Mouse (Mus musculus) bone marrow macrophage, adult 2 months (primary cell): ENCODE results near the gene Trp53tg5. TPM values are rescaled to one million over a fixed set of nuclear protein-coding genes. Genes with fewer than 3 reads are reported as not detected.

Experiments
- H3K27ac ChIP-seq: 2 replicates; pipeline ENCODE4 v1.5.1; 2012; ENCODE audit warnings: low read depth, low read length; ENCODE audit not compliant: insufficient read depth
- H3K4me1 ChIP-seq: 2 replicates; pipeline ENCODE4 v1.6.1; 2012; ENCODE audit warnings: low read length; ENCODE audit not compliant: control insufficient read depth, insufficient read depth
- H3K4me3 ChIP-seq: 2 replicates; pipeline ENCODE4 v1.5.1; 2012; ENCODE audit warnings: mild to moderate bottlenecking, low read length, moderate library complexity; ENCODE audit not compliant: insufficient read depth
- CTCF ChIP-seq: IDR thresholded peaks from 2 replicates; pipeline ENCODE4 v1.5.1; 2012; ENCODE audit warnings: low read depth, mild to moderate bottlenecking, low read length, moderate library complexity
- POLR2A ChIP-seq: IDR thresholded peaks from 2 replicates; pipeline ENCODE4 v1.6.1; 2012; ENCODE audit warnings: mild to moderate bottlenecking, low read depth, low read length, borderline replicate concordance
- polyA plus RNA-seq: library from polyadenylated mRNA; stranded (reverse); fragments of >200 nt; gene quantifications from 2 replicates; pipeline ENCODE4 v1.2.4, GENCODE M21; 2012; ENCODE audit not compliant: missing spikeins, insufficient read depth, insufficient read length

Gene Trp53tg5
- polyA plus RNA-seq, 1 experiment: not detected

DNA sequence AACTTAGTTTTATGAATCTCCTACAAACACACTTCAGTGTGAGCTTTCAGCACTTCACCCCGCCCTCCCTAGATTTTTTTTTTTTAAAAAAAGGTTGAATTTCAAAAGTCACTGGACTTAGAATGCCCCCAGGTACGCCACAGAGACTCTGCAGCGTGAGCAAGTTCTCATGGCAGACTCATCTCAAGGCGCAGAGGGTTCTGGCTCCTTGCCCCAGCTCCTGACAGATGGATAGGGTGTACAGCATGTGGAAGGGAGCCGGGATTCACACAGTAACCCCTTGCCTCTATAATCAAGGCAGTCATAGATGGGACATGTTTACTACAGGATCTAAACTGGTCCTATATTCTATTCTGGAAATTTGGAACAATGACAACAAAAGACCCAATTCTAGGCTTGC lies 48.1 kb downstream of the Trp53tg5 start:
- no peaks in the 10 kb centered on the region for H3K4me1 ChIP-seq
- H3K27ac ChIP-seq: no peak overlapping the region
- no peak overlapping the region for H3K4me3 ChIP-seq
- TF ChIP-seq CTCF (no peak), POLR2A (no peak)

DNA sequence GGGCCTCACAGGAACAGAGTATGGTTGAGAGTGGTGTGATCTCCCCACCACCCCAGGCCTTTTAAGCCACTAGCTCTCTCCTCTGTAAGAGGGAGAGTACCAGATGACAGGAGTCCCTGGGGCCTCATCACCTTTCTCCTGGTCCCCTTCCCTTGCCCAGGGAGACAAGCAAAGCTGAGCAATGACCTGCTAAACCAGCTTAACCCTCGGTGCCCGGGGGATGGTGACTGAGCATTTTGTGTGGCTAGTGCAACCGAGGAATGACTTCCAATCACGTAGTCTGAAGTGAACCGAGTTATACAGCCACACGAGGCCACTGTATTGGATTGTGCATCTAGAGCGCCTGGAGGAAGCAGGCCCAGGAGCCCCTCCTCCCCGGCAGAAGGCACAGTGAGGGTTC lies 49.1 kb downstream of the Trp53tg5 start:
- no peaks in the 10 kb centered on the region for H3K4me1 ChIP-seq
- no peak overlapping the region for H3K27ac ChIP-seq
- TF ChIP-seq POLR2A: no peak
- TF ChIP-seq CTCF: no peak
- no peak overlapping the region for H3K4me3 ChIP-seq

DNA sequence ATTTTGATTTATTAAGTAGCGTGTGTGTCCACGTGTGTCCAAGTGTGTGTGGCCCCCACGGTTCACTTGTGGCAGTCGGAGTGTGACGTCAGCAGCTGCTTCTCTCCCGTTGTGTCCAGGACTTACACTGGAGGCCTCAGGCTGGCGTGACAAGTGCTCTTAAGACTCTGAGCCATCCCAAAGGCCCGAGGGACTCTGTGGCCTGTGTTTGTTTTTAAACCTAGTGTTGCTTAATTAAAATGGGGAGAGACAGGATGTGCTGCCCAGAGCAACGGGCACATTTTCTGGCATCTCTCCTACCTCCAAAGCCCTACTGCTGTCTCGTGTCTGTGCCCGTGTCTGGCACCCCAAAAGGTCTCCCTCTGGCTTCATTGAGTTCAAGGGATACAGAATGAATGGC lies 50.1 kb downstream of the Trp53tg5 start:
- TF ChIP-seq CTCF (no peak), POLR2A (no peak)
- no peaks in the 10 kb centered on the region for H3K4me1 ChIP-seq
- no peak overlapping the region for H3K4me3 ChIP-seq
- H3K27ac ChIP-seq: no peak overlapping the region

DNA sequence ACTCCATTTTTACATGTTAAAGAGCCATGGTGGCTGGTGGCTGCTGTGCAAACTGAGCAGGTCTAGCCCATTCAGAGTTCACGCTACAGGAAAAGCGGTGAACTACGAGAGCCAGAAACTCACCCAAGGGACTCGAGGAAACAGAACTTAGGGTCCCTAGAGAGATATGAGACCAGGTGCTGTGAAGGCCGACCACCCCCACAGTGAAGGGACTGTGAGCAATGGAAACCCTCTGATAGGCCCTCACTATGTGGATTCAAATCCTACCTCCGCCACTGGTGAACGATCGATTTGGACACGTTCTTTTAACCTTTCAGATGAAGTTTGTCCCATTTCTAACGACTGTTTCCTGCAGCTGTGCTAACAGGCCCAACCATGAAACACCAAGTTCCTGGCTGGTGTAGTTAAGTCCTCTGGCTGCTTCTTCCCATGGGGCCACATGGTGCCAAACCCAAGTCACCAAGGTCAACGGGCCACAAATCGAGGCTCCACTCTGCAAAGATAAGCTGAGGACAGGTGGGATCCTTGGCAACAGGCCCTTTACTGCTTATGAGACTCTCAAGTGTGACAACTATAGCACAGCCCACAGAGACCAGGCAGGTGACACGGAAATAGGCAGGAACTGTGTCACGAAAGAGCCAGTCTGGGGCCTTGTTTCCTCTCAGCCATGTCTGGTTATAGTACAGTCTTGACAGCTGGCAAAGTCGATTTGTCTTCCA lies 50.7 kb downstream of the Trp53tg5 start:
- Histone ChIP-seq H3K4me1 (peaks cover under 1% of the 10 kb centered on the region; the same call in 1 of the 2 replicates), H3K4me3 (no peak overlapping the region), H3K27ac (no peak overlapping the region)
- TF ChIP-seq CTCF: no peak
- no peak for TF ChIP-seq POLR2A

DNA sequence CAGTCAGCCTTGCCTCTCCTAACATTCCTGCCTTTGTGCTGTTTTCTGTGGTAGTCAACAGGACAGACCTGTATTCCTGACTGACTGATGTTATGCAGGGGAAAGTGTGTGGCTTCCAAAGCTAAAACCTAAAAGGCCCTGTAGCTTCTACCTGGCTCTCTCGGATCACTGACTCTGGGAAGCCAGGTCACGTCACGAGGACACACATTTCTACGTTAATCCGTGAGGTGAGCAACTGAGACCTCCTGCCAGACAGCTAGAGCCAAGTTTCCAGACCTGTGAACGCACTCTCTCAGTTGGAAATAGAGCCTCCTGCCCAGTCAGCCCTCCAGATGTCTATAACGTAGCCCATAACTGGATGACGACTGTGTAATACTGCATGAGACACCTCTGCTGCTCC lies 51.5 kb downstream of the Trp53tg5 start:
- H3K4me1 ChIP-seq: peaks cover 5% of the 10 kb centered on the region
- H3K27ac ChIP-seq: no peak overlapping the region
- no peak for TF ChIP-seq POLR2A

DNA sequence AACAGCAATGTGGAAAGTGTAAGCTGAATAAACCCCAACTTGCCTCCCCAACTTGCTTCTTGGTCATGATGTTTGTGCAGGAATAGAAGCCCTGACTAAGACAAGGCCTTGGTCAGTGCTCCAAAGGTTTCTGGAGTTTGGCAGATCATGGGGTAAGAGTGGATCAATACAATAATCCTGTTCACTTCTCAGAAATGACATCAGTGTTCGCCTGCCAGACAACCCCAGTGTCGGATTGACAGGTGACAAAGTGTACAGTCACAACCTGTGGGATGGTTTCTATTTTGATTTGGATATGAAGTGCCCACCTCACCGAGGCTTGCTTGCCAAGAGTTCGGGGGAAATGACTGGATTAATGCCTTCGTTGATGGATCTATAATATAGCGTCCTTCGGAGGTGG lies 52.2 kb downstream of the Trp53tg5 start:
- TF ChIP-seq POLR2A (no peak), CTCF (no peak)
- Histone ChIP-seq H3K27ac (no peak overlapping the region), H3K4me3 (no peak overlapping the region), H3K4me1 (peaks cover 5% of the 10 kb centered on the region)

More for the DNA sequence above, 51.5 kb downstream of the Trp53tg5 start:
- no peak overlapping the region for H3K4me3 ChIP-seq

Other genes with a start within 250 kb of the Trp53tg5 start
- not detected in 2 replicates for gene Svs2, start 235.3 kb downstream of the Trp53tg5 start, polyA plus RNA-seq
- not detected in 2 replicates for gene Svs3b, start 217.1 kb downstream of the Trp53tg5 start, polyA plus RNA-seq
- gene Svs4, start 195.3 kb downstream of the Trp53tg5 start, polyA plus RNA-seq: not detected in 2 replicates
- gene Svs3a, start 184.5 kb downstream of the Trp53tg5 start, polyA plus RNA-seq: not detected in 2 replicates
- not detected in 2 replicates for gene Svs6, start 157.0 kb downstream of the Trp53tg5 start, polyA plus RNA-seq
- not detected in 2 replicates for gene Svs5, start 141.0 kb downstream of the Trp53tg5 start, polyA plus RNA-seq
- 2.1 and 2.3 TPM in 2 replicates for gene Slpi, start 84.6 kb downstream of the Trp53tg5 start, polyA plus RNA-seq
- gene Rbpjl, start 70.6 kb downstream of the Trp53tg5 start, polyA plus RNA-seq: not detected in 2 replicates
- gene Matn4, start 68.6 kb downstream of the Trp53tg5 start, polyA plus RNA-seq: not detected in 2 replicates
- gene Sdc4, start 29.8 kb downstream of the Trp53tg5 start, polyA plus RNA-seq: 125 and 132 TPM in 2 replicates
- gene Sys1, start 16.8 kb downstream of the Trp53tg5 start, polyA plus RNA-seq: 33.3 and 33.9 TPM in 2 replicates
- not detected in 2 replicates for gene Gm20458, start 12.8 kb downstream of the Trp53tg5 start, polyA plus RNA-seq
- gene Dbndd2, start 12.4 kb upstream of the Trp53tg5 start, polyA plus RNA-seq: 67.6 and 75.8 TPM in 2 replicates
- 58.5 and 80.9 TPM in 2 replicates for gene Pigt, start 23.8 kb upstream of the Trp53tg5 start, polyA plus RNA-seq
- gene Wfdc2, start 88.7 kb upstream of the Trp53tg5 start, polyA plus RNA-seq: not detected in 2 replicates
- gene Spint3, start 99.7 kb upstream of the Trp53tg5 start, polyA plus RNA-seq: not detected in 2 replicates
- gene Wfdc6a, start 111.7 kb upstream of the Trp53tg5 start, polyA plus RNA-seq: not detected in 2 replicates
- not detected in 2 replicates for gene Eppin, start 119.9 kb upstream of the Trp53tg5 start, polyA plus RNA-seq
- not detected in 2 replicates for gene Wfdc6b, start 139.8 kb upstream of the Trp53tg5 start, polyA plus RNA-seq
- gene Wfdc8, start 139.9 kb upstream of the Trp53tg5 start, polyA plus RNA-seq: not detected in 2 replicates
- gene Wfdc16, start 165.1 kb upstream of the Trp53tg5 start, polyA plus RNA-seq: not detected in 2 replicates
- gene Wfdc10, start 182.3 kb upstream of the Trp53tg5 start, polyA plus RNA-seq: not detected in 2 replicates
- gene Wfdc9, start 182.9 kb upstream of the Trp53tg5 start, polyA plus RNA-seq: not detected in 2 replicates
- not detected in 2 replicates for gene Wfdc11, start 200.4 kb upstream of the Trp53tg5 start, polyA plus RNA-seq
- gene Wfdc13, start 211.4 kb upstream of the Trp53tg5 start, polyA plus RNA-seq: not detected in 2 replicates
- gene Spint4, start 224.8 kb upstream of the Trp53tg5 start, polyA plus RNA-seq: not detected in 2 replicates
- not detected in 2 replicates for gene Spint5, start 241.6 kb upstream of the Trp53tg5 start, polyA plus RNA-seq